Mouse (Mus musculus): ENCODE data around the gene Krtap19-5. TPM values are rescaled to one million over a fixed set of nuclear protein-coding genes. Genes with fewer than 3 reads are reported as not detected.

The Krtap19-5 gene
- total RNA-seq (2023): not detected

GRCm38 (mm10) chr16:88896357-88896756 lies at the start of gene Krtap19-5:
Gene Krtap19-5, minus strand, starts transcription at chr16:88896457.

GRCm38 (mm10) chr16:88932165-88932564 lies 35.9 kb upstream of the Krtap19-5 start, which contains the start of gene Krtap19-9b:
Gene Krtap19-9b, minus strand, starts transcription at chr16:88932265.

GRCm38 (mm10) chr16:88884989-88885388 lies 11.3 kb downstream of the Krtap19-5 start, which contains the start of gene Krtap19-4:
Gene Krtap19-4, minus strand, starts transcription at chr16:88885089.

GRCm38 (mm10) chr16:88877938-88878337 lies 18.3 kb downstream of the Krtap19-5 start, which contains the start of gene Krtap19-3:
Gene Krtap19-3, minus strand, starts transcription at chr16:88878038.

GRCm38 (mm10) chr16:88874169-88874568 lies 22.1 kb downstream of the Krtap19-5 start, which contains the start of gene Krtap19-2:
Gene Krtap19-2, minus strand, starts transcription at chr16:88874269.

GRCm38 (mm10) chr16:88869311-88869710 lies 26.9 kb downstream of the Krtap19-5 start, which contains the start of gene Krtap19-1:
Gene Krtap19-1, minus strand, starts transcription at chr16:88869411.

Other genes with a start within 250 kb of the Krtap19-5 start
- gene Krtap26-1, start 248.7 kb downstream of the Krtap19-5 start, total RNA-seq (2023): not detected
- gene Krtap27-1, start 224.8 kb downstream of the Krtap19-5 start, total RNA-seq (2023): not detected
- not detected for gene 2310061N02Rik, start 188.5 kb downstream of the Krtap19-5 start, total RNA-seq (2023)
- not detected for gene Krtap13-1, start 167.6 kb downstream of the Krtap19-5 start, total RNA-seq (2023)
- gene Krtap13, start 144.8 kb downstream of the Krtap19-5 start, total RNA-seq (2023): not detected
- gene 2310034C09Rik, start 137.6 kb downstream of the Krtap19-5 start, total RNA-seq (2023): not detected
- gene 2310057N15Rik, start 122.3 kb downstream of the Krtap19-5 start, total RNA-seq (2023): not detected
- not detected for gene Gm5965, start 118.6 kb downstream of the Krtap19-5 start, total RNA-seq (2023)
- not detected for gene Gm20741, start 84.2 kb downstream of the Krtap19-5 start, total RNA-seq (2023)
- not detected for gene Krtap15, start 76.2 kb downstream of the Krtap19-5 start, total RNA-seq (2023)
- gene Krtap14, start 70.3 kb downstream of the Krtap19-5 start, total RNA-seq (2023): not detected
- gene Krtap19-1, start 27.0 kb downstream of the Krtap19-5 start, total RNA-seq (2023): not detected
- gene Krtap19-2, start 22.2 kb downstream of the Krtap19-5 start, total RNA-seq (2023): not detected
- gene Krtap19-3, start 18.4 kb downstream of the Krtap19-5 start, total RNA-seq (2023): not detected
- gene Krtap19-4, start 11.4 kb downstream of the Krtap19-5 start, total RNA-seq (2023): not detected
- gene Krtap19-9b, start 35.8 kb upstream of the Krtap19-5 start, total RNA-seq (2023): not detected
- not detected for gene Krtap16-3, start 66.4 kb upstream of the Krtap19-5 start, total RNA-seq (2023)
- gene Krtap22-2, start 114.3 kb upstream of the Krtap19-5 start, total RNA-seq (2023): not detected
- gene Gm10229, start 118.8 kb upstream of the Krtap19-5 start, total RNA-seq (2023): not detected
- not detected for gene Krtap6-1, start 135.2 kb upstream of the Krtap19-5 start, total RNA-seq (2023)
- not detected for gene Gm10228, start 145.0 kb upstream of the Krtap19-5 start, total RNA-seq (2023)
- gene Krtap6-5, start 151.4 kb upstream of the Krtap19-5 start, total RNA-seq (2023): not detected
- not detected for gene 1110025L11Rik, start 167.5 kb upstream of the Krtap19-5 start, total RNA-seq (2023)
- not detected for gene Krtap6-3, start 187.6 kb upstream of the Krtap19-5 start, total RNA-seq (2023)
- gene Gm6358, start 244.4 kb upstream of the Krtap19-5 start, total RNA-seq (2023): not detected

Data from CD4-positive naive resting alpha-beta T cell, adult 76 days (primary cell).